Mouse (Mus musculus) cortical plate, adult 2 months (tissue): ENCODE measurements around the gene Nfia.

Experiments used
- CTCF ChIP-seq: fragments of 200-500 bp; IDR thresholded peaks from 2 replicates; pipeline ENCODE4 v1.5.1; 2011; ENCODE audit warnings: mild to moderate bottlenecking, control low read depth, low read length; ENCODE audit not compliant: insufficient read depth; ENCODE audit errors: extremely low read depth
- POLR2A ChIP-seq: fragments of 200-500 bp; IDR thresholded peaks from 2 replicates; pipeline ENCODE4 v1.6.1; 2011; ENCODE audit warnings: mild to moderate bottlenecking, low read length, control low read depth; ENCODE audit not compliant: insufficient read depth; ENCODE audit errors: extremely low read depth

DNA sequence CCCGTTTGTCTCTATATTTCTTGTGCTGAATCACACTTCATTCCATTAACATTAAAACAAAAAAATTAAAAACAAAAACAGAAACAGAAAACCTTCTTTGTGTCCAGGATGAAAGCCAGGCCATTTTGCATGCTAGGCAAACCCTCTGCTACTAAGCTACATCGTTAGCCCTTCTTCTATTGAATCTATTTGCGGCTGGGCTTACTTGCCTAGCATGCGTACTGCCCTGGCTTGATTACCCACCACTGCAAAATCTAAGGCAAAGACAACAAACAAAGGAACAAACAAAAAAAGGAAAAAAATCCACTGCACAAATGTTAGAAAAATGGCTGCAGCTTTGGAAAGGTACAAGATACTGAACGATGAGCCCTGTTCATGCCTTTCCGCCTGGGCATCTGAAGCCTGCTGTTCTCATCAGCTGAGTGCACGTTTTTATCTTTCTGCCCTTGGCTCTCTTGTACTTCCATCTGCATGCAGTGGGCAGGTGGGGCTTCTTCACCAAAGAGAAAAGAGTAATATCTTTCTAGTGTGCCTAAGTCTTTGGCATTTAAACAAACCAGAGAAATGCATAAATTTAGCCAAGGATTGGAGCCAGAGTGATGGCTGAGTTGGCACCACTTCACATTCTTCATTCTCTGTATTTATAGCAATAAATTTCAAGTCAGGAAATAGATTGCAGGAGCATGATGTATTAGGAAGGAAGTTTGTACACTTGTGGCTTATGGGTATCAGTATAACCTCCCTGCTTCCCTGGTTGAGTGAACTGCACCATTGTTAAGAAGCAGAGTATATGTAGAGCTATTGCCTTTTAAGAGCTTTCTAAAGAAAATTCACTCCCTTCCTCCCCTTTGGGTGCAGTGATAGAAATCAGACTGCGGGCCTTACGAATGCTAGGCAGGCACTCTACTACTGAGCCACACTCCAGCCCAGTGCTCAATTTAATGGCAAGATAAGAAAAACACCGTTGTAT lies 121.7 kb downstream of the Nfia start:
- TF ChIP-seq CTCF (no peak), POLR2A (no peak)
